Mouse (Mus musculus) CH12.LX (cell line): ENCODE results near the gene Polr3g. TPM values are rescaled to one million over a fixed set of nuclear protein-coding genes. Genes with fewer than 3 reads are reported as not detected.

Source experiments
- DNase-seq: peaks from one replicate; pipeline ENCODE4 v3.0.0-alpha.2; 2013; ENCODE audit errors: extremely low read depth
- H3K27ac ChIP-seq: 2 replicates; pipeline ENCODE4 v1.5.1; 2012; ENCODE audit warnings: low read depth, mild to moderate bottlenecking, control low read depth, moderate library complexity; ENCODE audit not compliant: insufficient read depth
- H3K27me3 ChIP-seq: replicated peaks from 2 replicates; pipeline ENCODE3; 2012; ENCODE audit warnings: inconsistent platforms
- H3K36me3 ChIP-seq, 2 experiments: replicated peaks in 1 of 2; 2 replicates each; pipeline versions ENCODE3 to v1.6.1; 2012; ENCODE audit warnings: inconsistent platforms in 1 of 2, low read length in 1 of 2, mild to moderate bottlenecking in 1 of 2, mixed read lengths in 1 of 2, moderate library complexity in 1 of 2; ENCODE audit not compliant: control insufficient read depth in 1 of 2, insufficient read depth in 1 of 2
- H3K4me1 ChIP-seq, 2 experiments: 2 replicates each; pipeline ENCODE4 v1.6.1; 2012; ENCODE audit warnings: inconsistent platforms in 1 of 2, moderate library complexity in 1 of 2; ENCODE audit not compliant: insufficient read depth in 2 of 2, control insufficient read depth in 1 of 2
- H3K4me2 ChIP-seq: 2 replicates; pipeline ENCODE4 v1.6.1; 2012; ENCODE audit warnings: low read depth, mild to moderate bottlenecking, control low read depth; ENCODE audit not compliant: poor library complexity, insufficient read depth, severe bottlenecking
- H3K4me3 ChIP-seq, 3 experiments: fragments of 150-350 bp in 1 of 3; sonication (generic) in 1 of 3; replicated peaks in 1 of 3; 2 replicates each; pipeline versions ENCODE3 to v1.5.1; 2011 to 2012; ENCODE audit warnings: low read depth in 2 of 3, low read length in 2 of 3, mild to moderate bottlenecking in 2 of 3, moderate library complexity in 2 of 3, control low read depth in 1 of 3, improper control_type of control experiment in 1 of 3, inconsistent platforms in 1 of 3, mixed read lengths in 1 of 3; ENCODE audit not compliant: poor library complexity in 1 of 3
- H3K79me2 ChIP-seq: replicated peaks from 2 replicates; pipeline ENCODE4 v1.6.1; 2012; ENCODE audit warnings: mild to moderate bottlenecking, moderate library complexity; ENCODE audit not compliant: control insufficient read depth, poor library complexity, insufficient read depth, severe bottlenecking; ENCODE audit errors: extremely low read depth
- H3K9ac ChIP-seq: 2 replicates; pipeline ENCODE4 v1.6.1; 2012; ENCODE audit warnings: low read depth, mild to moderate bottlenecking, control low read depth, moderate library complexity; ENCODE audit not compliant: insufficient read depth
- H3K9me3 ChIP-seq: replicated peaks from 2 replicates; pipeline ENCODE3; 2012; ENCODE audit warnings: low read length, inconsistent platforms, mixed read lengths
- CTCF ChIP-seq, 2 experiments: IDR thresholded peaks in 1 of 2; conservative IDR thresholded peaks in 1 of 2; 2 replicates each; pipeline ENCODE4 v1.5.1; 2011 to 2012; ENCODE audit warnings: low read depth in 2 of 2, low read length in 2 of 2, improper control_type of control experiment in 1 of 2, inconsistent platforms in 1 of 2, mild to moderate bottlenecking in 1 of 2, moderate library complexity in 1 of 2
- E2F4 ChIP-seq: IDR thresholded peaks from 2 replicates; pipeline ENCODE4 v1.6.1; 2011; ENCODE audit warnings: low read depth, low read length, improper control_type of control experiment; ENCODE audit not compliant: insufficient replicate concordance
- ELF1 ChIP-seq: IDR thresholded peaks from 2 replicates; pipeline ENCODE4 v1.6.1; 2014; ENCODE audit warnings: low read depth, mild to moderate bottlenecking, inconsistent platforms, low read length, improper control_type of control experiment
- EP300 ChIP-seq: IDR thresholded peaks from 2 replicates; pipeline ENCODE4 v1.6.1; 2011; ENCODE audit warnings: low read length, improper control_type of control experiment
- ETS1 ChIP-seq: conservative IDR thresholded peaks from 2 replicates; pipeline ENCODE4 v1.6.1; 2012; ENCODE audit warnings: low read depth, mild to moderate bottlenecking, inconsistent platforms, low read length, improper control_type of control experiment, moderate library complexity
- HCFC1 ChIP-seq: IDR thresholded peaks from 2 replicates; pipeline ENCODE4 v1.6.1; 2012; ENCODE audit warnings: low read depth, mild to moderate bottlenecking, inconsistent platforms, low read length, improper control_type of control experiment
- IRF4 ChIP-seq: IDR thresholded peaks from 2 replicates; pipeline ENCODE4 v1.6.1; 2014; ENCODE audit warnings: low read depth, mild to moderate bottlenecking, inconsistent platforms, low read length, improper control_type of control experiment
- MEF2A ChIP-seq: IDR thresholded peaks from 2 replicates; pipeline ENCODE4 v1.6.1; 2014; ENCODE audit warnings: low read depth, mild to moderate bottlenecking, inconsistent platforms, low read length, improper control_type of control experiment, borderline replicate concordance
- NRF1 ChIP-seq: IDR thresholded peaks from 2 replicates; pipeline ENCODE4 v1.6.1; 2014; ENCODE audit warnings: low read depth, mild to moderate bottlenecking, inconsistent platforms, low read length, improper control_type of control experiment, moderate library complexity
- RAD21 ChIP-seq: IDR thresholded peaks from 2 replicates; pipeline ENCODE4 v1.6.1; 2011; ENCODE audit warnings: low read depth, mild to moderate bottlenecking, low read length, improper control_type of control experiment, moderate library complexity
- SIN3A ChIP-seq: IDR thresholded peaks from 2 replicates; pipeline ENCODE4 v1.6.1; 2012; ENCODE audit warnings: low read length, improper control_type of control experiment, inconsistent platforms
- SMC3 ChIP-seq: IDR thresholded peaks from 2 replicates; pipeline ENCODE4 v1.6.1; 2011; ENCODE audit warnings: low read depth, low read length, improper control_type of control experiment
- UBTF ChIP-seq: IDR thresholded peaks from 2 replicates; pipeline ENCODE4 v1.6.1; 2012; ENCODE audit warnings: low read depth, mild to moderate bottlenecking, inconsistent platforms, low read length, improper control_type of control experiment, moderate library complexity
- USF1 ChIP-seq: IDR thresholded peaks from 2 replicates; pipeline ENCODE4 v1.6.1; 2014; ENCODE audit warnings: low read depth, mild to moderate bottlenecking, inconsistent platforms, low read length, improper control_type of control experiment
- USF2 ChIP-seq: conservative IDR thresholded peaks from 2 replicates; pipeline ENCODE4 v1.6.1; 2011; ENCODE audit warnings: low read depth, low read length, improper control_type of control experiment
- ZMIZ1 ChIP-seq: IDR thresholded peaks from 2 replicates; pipeline ENCODE4 v1.6.1; 2012; ENCODE audit warnings: low read depth, mild to moderate bottlenecking, inconsistent platforms, low read length, improper control_type of control experiment
- ZNF384 ChIP-seq: IDR thresholded peaks from 2 replicates; pipeline ENCODE4 v1.6.1; 2012; ENCODE audit warnings: low read depth, low read length, improper control_type of control experiment, inconsistent platforms
- dilution Hi-C: fragments of 300-500 bp; cut with MboI; formaldehyde crosslinking; loops from 2 replicates; pipeline ENCODE4 v1.14.3; 2020; ENCODE audit warnings: low sequenced_read_pairs; ENCODE audit not compliant: extremely low pct_unique_long_range_greater_than_20kb, extremely low pct_ligation_motif_present
- in situ Hi-C: fragments of 300-500 bp; cut with MboI; formaldehyde crosslinking; loops from 3 replicates; pipeline ENCODE4 v1.14.3; 2019; ENCODE audit warnings: low sequenced_read_pairs, low pct_ligation_motif_present, low pct_unique_long_range_greater_than_20kb, mixed read lengths
- polyA plus RNA-seq: library from polyadenylated mRNA; unstranded; fragments of >175 nt; gene quantifications from 2 replicates; pipeline ENCODE4 v1.2.1, GENCODE M21; 2012; ENCODE audit warnings: low read depth; ENCODE audit not compliant: insufficient read length
- total RNA-seq, 2 experiments: library from RNA; depleted of rRNA; stranded (reverse); fragments of 300-350 nt in 1 of 2; fragments of >200 nt in 1 of 2; gene quantifications; 2 replicates each; pipeline ENCODE4 v1.2.3; 2012 to 2014

Polr3g gene
- total and polyA plus RNA-seq, 3 experiments: 19.1 to 52.5 (median 45.2) TPM

DNA sequence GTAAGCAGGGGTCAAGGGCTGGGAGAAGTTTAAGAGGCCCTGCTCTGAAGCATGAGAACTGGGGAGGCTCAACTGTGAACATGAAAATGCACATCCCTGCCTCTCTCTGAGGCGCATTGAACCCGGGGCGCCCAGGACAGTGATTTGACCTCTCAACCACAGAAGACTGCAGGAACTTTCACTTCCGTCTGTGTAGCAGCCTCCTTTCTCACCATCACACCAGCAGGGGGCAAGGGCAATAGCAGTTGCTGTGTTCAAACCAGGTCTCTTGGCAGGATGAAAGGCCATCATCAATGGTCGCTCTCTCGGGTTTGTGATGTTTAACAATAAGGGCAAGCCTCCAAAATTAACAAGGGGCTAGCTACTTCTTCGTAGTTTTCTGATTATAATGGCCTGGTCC lies 7.7 kb downstream of the Polr3g start:
- H3K9ac ChIP-seq: 0 out of 2 replicates have a peak overlapping the region, but pooled peaks have one; percentile 8
- no peak overlapping the region for H3K4me3 ChIP-seq
- no peaks in the 10 kb centered on the region for H3K27me3 ChIP-seq
- peak overlapping the region; percentile 73; the same call in 1 of the 2 replicates for H3K4me2 ChIP-seq
- dilution Hi-C loops: no loop called here
- peaks cover 6 to 38% of the 10 kb centered on the region in 2 experiments for H3K4me1 ChIP-seq
- DNase-seq: peak; percentile 77
- no peaks in the 10 kb centered on the region for H3K9me3 ChIP-seq
- in situ Hi-C loops: no loop called here
- H3K36me3 ChIP-seq: peaks cover 5 to 31% of the 10 kb centered on the region in 2 experiments
- no peak overlapping the region for H3K27ac ChIP-seq
- no peaks in the 10 kb centered on the region; the same call in 1 of the 2 replicates for H3K79me2 ChIP-seq
- TF ChIP-seq NRF1 (no peak), ZMIZ1 (no peak), CTCF (conservative IDR thresholded peaks at IDR 0.05 in 1 of 2, IDR thresholded peaks at IDR 0.05 in 1 of 2; ENCODE audit: low read depth in 2 of 2, low read length in 2 of 2) (peak; percentile 16 to 68; a peak in 2 of 4 replicates), ETS1 (no peak), E2F4 (no peak), EP300 (peak; percentile 78), UBTF (no peak), ELF1 (peak; percentile 67; the same call in 1 of the 2 replicates), HCFC1 (no peak), RAD21 (peak; percentile 15), USF1 (no peak), SMC3 (peak; percentile 47), USF2 (no peak), ZNF384 (no peak), SIN3A (no peak), IRF4 (peak; percentile 94)

DNA sequence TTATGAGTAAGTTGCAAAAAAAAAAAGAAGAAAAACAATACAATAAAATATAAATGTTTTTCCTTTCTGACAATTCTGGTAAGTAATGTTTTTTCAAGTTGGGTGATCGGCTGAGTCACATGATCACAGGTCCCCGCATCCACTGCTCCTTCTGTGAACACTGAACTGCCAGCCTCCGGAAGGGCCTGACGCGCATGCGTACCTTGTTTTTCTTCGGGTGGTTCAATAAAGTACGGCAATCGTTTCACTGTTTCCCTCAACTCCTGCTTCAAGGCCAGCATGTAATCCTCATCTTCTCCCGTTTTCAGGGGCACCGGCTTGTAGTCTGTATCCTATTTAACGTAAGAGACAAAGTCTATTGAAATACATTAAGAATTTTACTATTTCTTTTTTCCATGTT lies 16.4 kb downstream of the Polr3g start:
- Histone ChIP-seq H3K27ac (no peak overlapping the region), H3K27me3 (no peaks in the 10 kb centered on the region), H3K4me3 (no peak overlapping the region), H3K9me3 (no peaks in the 10 kb centered on the region), H3K36me3 (peaks cover 11 to 66% of the 10 kb centered on the region in 2 experiments), H3K4me2 (no peak overlapping the region), H3K4me1 (peaks cover 0 to 25% of the 10 kb centered on the region in 2 experiments; a peak in 2 of 4 replicates), H3K9ac (no peak overlapping the region), H3K79me2 (no peaks in the 10 kb centered on the region)
- no peak for TF ChIP-seq ETS1
- TF ChIP-seq MEF2A: no peak
- TF ChIP-seq ZMIZ1: no peak
- dilution Hi-C loops (no loop called here), in situ Hi-C loops (no loop called here)
- no peak for DNase-seq
